Mouse (Mus musculus) hematopoietic stem cell, adult 5-6 weeks (primary cell): ENCODE data around the gene Cnep1r1. TPM values are rescaled to one million over a fixed set of nuclear protein-coding genes. Genes with fewer than 3 reads are reported as not detected.

ENCODE experiments used
- ATAC-seq, 2 experiments: fragments of 125-278 bp in 1 of 2; replicated peaks in 1 of 2; 2 replicates each; pipeline ENCODE4 v1.8.0; 2016 to 2017; ENCODE audit warnings: inconsistent platforms in 2 of 2, mild to moderate bottlenecking in 2 of 2, moderate number of reproducible peaks in 2 of 2, low read depth in 1 of 2, moderate TSS enrichment in 1 of 2; ENCODE audit not compliant: low FRiP score in 2 of 2, poor library complexity in 2 of 2, severe bottlenecking in 2 of 2, insufficient read depth in 1 of 2, low TSS enrichment in 1 of 2
- total RNA-seq: library from RNA; stranded (forward); fragments of 172-1452, 232-1000 nt; gene quantifications from 2 replicates; pipeline ENCODE4 v1.2.3, GENCODE M21; 2017

Cnep1r1 gene
- total RNA-seq, 1 experiment from 2014 or later, result 14.6 TPM

- ATAC-seq, result peak; percentile 42 to 72; a peak in 2 of 4 replicates
Measured at GRCm38 (mm10) chr8:88161439-88161838, 42.9 kb downstream of the Cnep1r1 start.

DNA sequence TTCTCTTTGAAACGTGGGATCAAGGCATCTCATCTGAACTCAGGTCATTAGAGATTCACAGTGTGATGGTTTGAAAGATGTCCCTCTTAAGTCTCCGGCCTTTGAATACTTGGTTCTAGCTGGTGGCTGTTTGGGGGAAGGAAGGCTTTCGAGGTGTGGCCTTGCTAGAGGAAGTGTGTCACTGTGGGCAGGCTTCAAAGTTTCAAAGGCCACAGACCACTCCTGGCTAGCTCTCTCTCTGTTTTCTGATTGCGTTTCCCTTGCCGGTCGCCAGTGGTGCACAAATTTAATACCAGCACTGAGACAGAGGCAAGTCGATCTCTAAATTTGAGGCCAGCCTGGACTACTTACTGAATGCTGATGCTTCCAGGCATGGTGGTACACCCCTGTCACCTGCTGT, 56.7 kb downstream of the Cnep1r1 start:
- ATAC-seq, result 0 out of 4 replicates have a peak, but pooled peaks of 1 of the 2 experiments have one; percentile 22

- ATAC-seq, result no peak
Measured at GRCm38 (mm10) chr8:88177291-88177690, 58.7 kb downstream of the Cnep1r1 start.

DNA sequence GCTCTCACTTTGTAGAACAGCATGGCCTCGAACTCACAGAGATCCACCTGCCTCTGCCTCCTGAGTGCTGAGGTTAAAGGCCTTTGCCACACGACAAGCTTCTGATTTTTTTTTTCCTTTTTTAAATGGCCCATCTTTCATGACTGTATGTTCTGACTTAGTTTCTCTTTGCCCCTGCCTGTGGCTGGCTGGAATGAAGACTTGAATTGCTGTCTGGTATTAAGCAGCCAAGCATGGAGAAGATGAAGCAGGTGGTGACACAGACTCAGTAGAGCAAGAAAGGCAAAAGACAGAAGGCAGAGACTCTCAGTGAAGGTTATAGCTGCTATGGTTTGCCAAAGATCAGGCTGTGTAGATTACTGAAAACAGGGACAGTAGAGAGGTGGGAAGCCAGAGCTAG, 64.6 kb downstream of the Cnep1r1 start:
- ATAC-seq, result no peak

Other genes with a start within 250 kb of the Cnep1r1 start
- not detected in 2 replicates for gene Zfp423, start 159.2 kb upstream of the Cnep1r1 start, total RNA-seq
- gene Heatr3, start 19.1 kb downstream of the Cnep1r1 start, total RNA-seq, result 39.8 and 56.4 TPM in 2 replicates
- gene Tent4b, start 80.4 kb downstream of the Cnep1r1 start, total RNA-seq, result 50.2 and 54.3 TPM in 2 replicates
- gene Adcy7, start 153.6 kb downstream of the Cnep1r1 start, total RNA-seq, result 51.4 and 64.2 TPM in 2 replicates
- gene Brd7, start 243.4 kb downstream of the Cnep1r1 start, total RNA-seq, result 53.3 and 67.8 TPM in 2 replicates